Mouse (Mus musculus) liver, embryonic 14.5 days (tissue): ENCODE measurements at regions not wholly inside any gene's neighbourhood (a gene's known extent, or its start where the extent isn't known, plus 50 kb on each side); places are given as distances from the start of the nearest gene placed in this dataset.

Experiments used
- CTCF ChIP-seq: IDR thresholded peaks from 2 replicates; pipeline ENCODE4 v1.5.1; 2016; ENCODE audit warnings: antibody characterized with exemption, low read depth, control low read depth
- EP300 ChIP-seq: IDR thresholded peaks from 2 replicates; pipeline ENCODE4 v1.6.1; 2016; ENCODE audit warnings: antibody characterized with exemption, low read depth

- TF ChIP-seq CTCF (no peak), EP300 (no peak)
Observed at GRCm38 (mm10) chr1:76466562-76466961, 920.5 kb downstream of the Slc4a3 start.
